Mouse (Mus musculus) neural tube, embryonic 15.5 days (tissue): ENCODE results near the gene Foxb1. TPM values are rescaled to one million over a fixed set of nuclear protein-coding genes. Genes with fewer than 3 reads are reported as not detected.

Experiments
- ATAC-seq: fragments of 200-750 bp; cut with Nextera tagmentation; 2 replicates; pipeline ENCODE4 v1.8.0; 2017; ENCODE audit warnings: mild to moderate bottlenecking, moderate TSS enrichment, moderate library complexity; ENCODE audit not compliant: low FRiP score
- H3K27ac ChIP-seq: fragments of 300-500 bp; sonication (generic); replicated peaks from 2 replicates; pipeline ENCODE4 v1.5.1; 2015; ENCODE audit warnings: mild to moderate bottlenecking, inconsistent platforms
- H3K27me3 ChIP-seq: fragments of 300-500 bp; sonication (generic); replicated peaks from 2 replicates; pipeline ENCODE4 v1.6.1; 2015; ENCODE audit warnings: inconsistent platforms
- H3K36me3 ChIP-seq: fragments of 300-500 bp; sonication (generic); 2 replicates; pipeline ENCODE4 v1.6.1; 2015; ENCODE audit warnings: inconsistent platforms
- H3K4me1 ChIP-seq: fragments of 300-500 bp; sonication (generic); 2 replicates; pipeline ENCODE4 v1.6.1; 2015; ENCODE audit warnings: inconsistent platforms
- H3K4me2 ChIP-seq: fragments of 300-500 bp; sonication (generic); 2 replicates; pipeline ENCODE4 v1.6.1; 2015; ENCODE audit warnings: inconsistent platforms, mild to moderate bottlenecking, moderate library complexity
- H3K4me3 ChIP-seq: fragments of 300-500 bp; sonication (generic); replicated peaks from 2 replicates; pipeline ENCODE4 v1.5.1; 2015; ENCODE audit warnings: mild to moderate bottlenecking, inconsistent platforms
- H3K9ac ChIP-seq: fragments of 300-500 bp; sonication (generic); replicated peaks from 2 replicates; pipeline ENCODE4 v1.6.1; 2015; ENCODE audit warnings: mild to moderate bottlenecking, inconsistent platforms
- H3K9me3 ChIP-seq: fragments of 300-500 bp; sonication (generic); replicated peaks from 2 replicates; pipeline ENCODE4 v1.6.1; 2016; ENCODE audit warnings: inconsistent platforms
- WGBS: fragments of 180-500 bp; shearing (Covaris S2); methylation state at CpG from one replicate; pipeline ENCODE4 v1.1.7; 2015; ENCODE audit warnings: mixed read lengths; 5-methylcytosine and 5-hydroxymethylcytosine counted together
- polyA plus RNA-seq: library from polyadenylated mRNA; unstranded; fragments of >200 nt; fragmentation: Nextera tagmentation; extraction: Ambion mirVana; gene quantifications from 2 replicates; pipeline ENCODE4 v1.2.1, GENCODE M21; 2015

Gene Foxb1
- polyA plus RNA-seq, 1 experiment from 2014 or later, result 7.4 TPM

DNA sequence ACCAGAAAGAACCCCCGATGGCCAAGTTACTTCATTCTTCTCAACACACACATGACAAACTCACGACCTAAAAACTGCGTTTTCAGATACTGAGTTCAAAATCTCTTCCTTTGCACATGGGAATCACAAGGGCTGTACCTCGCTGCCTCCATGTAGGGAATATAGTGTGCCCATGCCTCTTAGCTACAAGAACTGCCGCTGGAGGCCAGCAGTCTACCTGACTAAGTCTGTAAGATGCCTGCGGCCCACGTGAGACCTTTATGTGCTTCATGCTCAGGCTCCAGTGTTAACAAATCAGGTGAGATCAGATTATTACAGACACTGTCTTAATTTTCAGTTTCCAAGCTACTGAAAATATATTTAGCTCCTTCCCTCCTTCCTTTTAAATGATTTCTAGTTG is 4.7 kb downstream of the Foxb1 start:
- no peak for ATAC-seq

DNA sequence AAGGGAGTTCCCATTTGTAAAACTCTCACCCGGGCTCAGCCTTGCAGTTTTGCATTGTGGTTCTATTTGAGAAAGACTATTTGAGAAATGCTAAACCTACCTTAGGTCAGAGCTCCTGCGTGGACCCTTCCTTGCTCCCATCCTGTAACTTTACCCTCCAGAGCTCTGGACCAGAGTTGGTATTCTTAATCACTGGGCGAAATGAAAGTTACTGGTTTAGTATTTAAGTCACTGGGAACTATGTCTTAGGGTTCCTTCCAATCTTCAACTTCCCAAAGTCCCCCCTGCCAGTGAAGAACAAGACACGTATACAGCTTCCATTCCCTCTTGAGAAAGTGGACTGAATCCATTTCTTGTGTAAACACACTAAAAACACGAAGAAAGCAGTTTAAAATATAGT is 5.6 kb downstream of the Foxb1 start:
- no peak for ATAC-seq
- WGBS, result 16% methylated on average over 5 of the region's 5 CpGs
- no peaks in the 10 kb centered on the region for H3K36me3 ChIP-seq
- no peaks in the 10 kb centered on the region for H3K9me3 ChIP-seq
- no peak overlapping the region for H3K4me2 ChIP-seq
- no peak overlapping the region for H3K4me3 ChIP-seq
- H3K4me1 ChIP-seq, result peaks cover 12% of the 10 kb centered on the region
- H3K27me3 ChIP-seq, result peaks cover 57% of the 10 kb centered on the region
- no peak overlapping the region for H3K9ac ChIP-seq
- H3K27ac ChIP-seq, result peak overlapping the region; percentile 41

More for the DNA sequence above, 4.7 kb downstream of the Foxb1 start:
- 0 out of 2 replicates have a peak overlapping the region, but pooled peaks have one; percentile 20 for H3K27ac ChIP-seq
- H3K4me3 ChIP-seq, result no peak overlapping the region
- H3K9ac ChIP-seq, result no peak overlapping the region
- H3K36me3 ChIP-seq, result no peaks in the 10 kb centered on the region
- WGBS, result 21% methylated on average over 7 of the region's 7 CpGs
- H3K4me2 ChIP-seq, result peak overlapping the region; percentile 16; the same call in 1 of the 2 replicates
- H3K27me3 ChIP-seq, result peaks cover 66% of the 10 kb centered on the region
- H3K9me3 ChIP-seq, result no peaks in the 10 kb centered on the region
- H3K4me1 ChIP-seq, result peaks cover 21% of the 10 kb centered on the region

GRCm38 (mm10) chr9:69754712-69755111 is 6.0 kb downstream of the Foxb1 start:
- Histone ChIP-seq H3K36me3 (no peaks in the 10 kb centered on the region), H3K4me1 (peaks cover 8% of the 10 kb centered on the region), H3K4me3 (no peak overlapping the region), H3K9me3 (no peaks in the 10 kb centered on the region), H3K27me3 (peaks cover 53% of the 10 kb centered on the region), H3K27ac (peak overlapping the region; percentile 41; the same call in 1 of the 2 replicates), H3K4me2 (no peak overlapping the region), H3K9ac (no peak overlapping the region)
- no peak for ATAC-seq
- 1% methylated on average over 5 of the region's 5 CpGs for WGBS

- peaks cover 3% of the 10 kb centered on the region for H3K4me1 ChIP-seq
- H3K36me3 ChIP-seq, result no peaks in the 10 kb centered on the region
- H3K4me3 ChIP-seq, result no peak overlapping the region
- no peak overlapping the region for H3K27ac ChIP-seq
- peaks cover 48% of the 10 kb centered on the region for H3K27me3 ChIP-seq
- H3K9me3 ChIP-seq, result no peaks in the 10 kb centered on the region
- H3K9ac ChIP-seq, result no peak overlapping the region
- 8% methylated on average over 7 of the region's 7 CpGs for WGBS
- ATAC-seq, result no peak
- H3K4me2 ChIP-seq, result no peak overlapping the region
Observed at GRCm38 (mm10) chr9:69754291-69754690, 6.4 kb downstream of the Foxb1 start.

- WGBS, result 93% methylated on average over 1 of the region's 1 CpGs
- Histone ChIP-seq H3K9ac (no peak overlapping the region), H3K4me3 (no peak overlapping the region), H3K27ac (no peak overlapping the region), H3K36me3 (no peaks in the 10 kb centered on the region), H3K9me3 (no peaks in the 10 kb centered on the region), H3K4me2 (no peak overlapping the region), H3K4me1 (no peaks in the 10 kb centered on the region), H3K27me3 (0 out of 2 replicates have a peak, but pooled peaks cover 2% of the 10 kb centered on the region)
- ATAC-seq, result no peak
Observed at GRCm38 (mm10) chr9:69747971-69748370, 12.8 kb downstream of the Foxb1 start.

GRCm38 (mm10) chr9:69728736-69729135 is 32.0 kb downstream of the Foxb1 start:
- no peak overlapping the region for H3K4me2 ChIP-seq
- H3K27ac ChIP-seq, result no peak overlapping the region
- no peaks in the 10 kb centered on the region for H3K4me1 ChIP-seq
- ATAC-seq, result no peak
- H3K9ac ChIP-seq, result no peak overlapping the region
- H3K36me3 ChIP-seq, result no peaks in the 10 kb centered on the region
- no peaks in the 10 kb centered on the region for H3K9me3 ChIP-seq
- 33% methylated on average over 5 of the region's 5 CpGs for WGBS
- H3K4me3 ChIP-seq, result no peak overlapping the region
- no peaks in the 10 kb centered on the region for H3K27me3 ChIP-seq

DNA sequence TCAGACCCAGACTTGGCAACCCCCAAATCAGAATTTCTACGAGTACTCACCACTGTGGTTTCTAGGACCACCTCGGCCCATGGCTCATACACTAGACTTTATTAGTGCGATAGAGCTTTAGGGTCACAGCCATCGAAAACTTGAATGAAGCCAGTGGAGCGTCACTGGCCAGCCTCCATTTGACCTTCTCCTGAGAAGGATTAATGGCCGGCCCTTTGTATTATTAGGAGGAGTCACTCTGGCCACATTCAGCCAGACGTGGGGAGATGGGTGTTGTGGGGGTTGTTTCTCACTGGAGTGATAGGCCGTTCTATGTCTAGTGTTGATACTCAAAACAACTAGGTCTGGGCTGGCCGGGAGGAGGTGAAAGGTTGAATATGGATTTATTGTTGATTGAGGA is 42.3 kb downstream of the Foxb1 start:
- H3K36me3 ChIP-seq, result no peaks in the 10 kb centered on the region
- no peak overlapping the region for H3K4me2 ChIP-seq
- no peak for ATAC-seq
- H3K9me3 ChIP-seq, result no peaks in the 10 kb centered on the region
- no peak overlapping the region for H3K4me3 ChIP-seq
- H3K9ac ChIP-seq, result no peak overlapping the region
- H3K27ac ChIP-seq, result no peak overlapping the region
- WGBS, result 18% methylated on average over 9 of the region's 9 CpGs
- peaks cover 20% of the 10 kb centered on the region; the same call in 1 of the 2 replicates for H3K4me1 ChIP-seq
- H3K27me3 ChIP-seq, result 0 out of 2 replicates have a peak, but pooled peaks cover 2% of the 10 kb centered on the region

DNA sequence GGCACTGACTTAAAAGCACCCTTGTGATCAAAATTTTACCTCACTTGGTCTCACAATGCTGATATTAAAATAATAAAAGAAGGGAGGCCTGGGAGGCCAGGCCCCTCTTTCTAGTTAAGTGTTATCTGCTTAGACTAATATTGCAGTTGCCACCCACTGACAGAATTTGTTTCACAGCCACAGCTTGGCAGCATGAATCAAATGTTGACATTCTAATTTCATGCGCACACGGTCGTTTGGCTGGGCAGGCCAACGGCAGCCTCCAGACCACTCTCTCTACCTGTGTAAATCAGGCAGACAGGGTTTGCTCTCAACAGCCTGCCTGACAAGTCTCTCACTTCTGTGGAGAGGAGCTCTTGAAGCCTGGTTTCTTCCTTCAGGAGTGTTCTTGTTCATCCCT is 44.4 kb downstream of the Foxb1 start:
- no peak for ATAC-seq
- Histone ChIP-seq H3K27ac (no peak overlapping the region), H3K27me3 (0 out of 2 replicates have a peak, but pooled peaks cover 2% of the 10 kb centered on the region), H3K4me2 (no peak overlapping the region), H3K4me1 (peaks cover 20% of the 10 kb centered on the region; the same call in 1 of the 2 replicates), H3K9me3 (no peaks in the 10 kb centered on the region), H3K9ac (no peak overlapping the region), H3K36me3 (no peaks in the 10 kb centered on the region), H3K4me3 (no peak overlapping the region)
- WGBS, result 12% methylated on average over 4 of the region's 4 CpGs

DNA sequence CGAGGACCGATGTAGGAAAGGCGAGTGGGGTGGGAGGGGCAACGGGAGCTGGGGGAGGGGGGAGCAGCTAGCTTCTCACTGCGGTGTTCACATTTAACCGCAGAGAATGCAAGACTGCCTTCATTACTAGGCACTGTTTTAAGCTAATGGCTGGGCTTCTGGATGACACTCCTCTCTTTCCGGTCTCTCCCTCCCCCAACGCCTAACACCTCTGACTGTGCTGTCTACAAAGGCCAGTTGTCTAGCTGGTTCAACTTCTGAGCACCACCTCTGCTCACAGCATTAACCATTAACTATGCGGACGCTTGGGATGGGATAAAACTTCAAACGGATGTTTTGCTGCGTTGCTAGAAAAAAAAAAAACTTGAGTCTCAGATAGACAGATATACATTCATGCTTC is 45.3 kb downstream of the Foxb1 start:
- 0 out of 2 replicates have a peak, but pooled peaks cover 2% of the 10 kb centered on the region for H3K27me3 ChIP-seq
- H3K36me3 ChIP-seq, result no peaks in the 10 kb centered on the region
- H3K27ac ChIP-seq, result no peak overlapping the region
- H3K4me1 ChIP-seq, result peaks cover 20% of the 10 kb centered on the region; the same call in 1 of the 2 replicates
- 5% methylated on average over 12 of the region's 12 CpGs for WGBS
- no peak overlapping the region for H3K4me3 ChIP-seq
- 0 out of 2 replicates have a peak, but pooled peaks cover under 1% of the 10 kb centered on the region for H3K9me3 ChIP-seq
- no peak overlapping the region for H3K9ac ChIP-seq
- no peak for ATAC-seq
- 0 out of 2 replicates have a peak overlapping the region, but pooled peaks have one; percentile 11 for H3K4me2 ChIP-seq

DNA sequence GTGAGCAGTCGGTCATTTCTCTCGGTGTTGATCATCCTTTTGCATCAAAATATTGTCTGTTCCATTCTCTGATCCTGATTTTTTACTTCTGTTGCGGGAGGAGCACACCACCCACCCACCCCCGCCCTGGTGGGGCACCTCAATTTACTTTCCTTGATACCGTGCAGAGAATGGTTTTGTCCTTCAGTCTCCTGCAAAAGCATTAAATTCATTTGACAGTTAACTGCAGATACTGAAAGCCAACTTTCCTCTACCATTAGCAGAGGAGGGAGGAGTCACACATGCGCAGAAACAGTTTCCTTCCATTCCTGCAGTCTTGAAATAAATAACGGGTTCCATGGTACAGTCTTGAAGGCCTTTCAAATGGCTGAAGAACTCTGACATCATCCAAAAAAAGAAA is 46.4 kb downstream of the Foxb1 start:
- H3K4me2 ChIP-seq, result peak overlapping the region; percentile 17; the same call in 1 of the 2 replicates
- no peaks in the 10 kb centered on the region for H3K36me3 ChIP-seq
- no peak; the same call in 1 of the 2 replicates for ATAC-seq
- WGBS, result 12% methylated on average over 7 of the region's 7 CpGs
- no peak overlapping the region for H3K4me3 ChIP-seq
- no peak overlapping the region for H3K9ac ChIP-seq
- peak overlapping the region; percentile 64 for H3K27ac ChIP-seq
- 0 out of 2 replicates have a peak, but pooled peaks cover 3% of the 10 kb centered on the region for H3K9me3 ChIP-seq
- H3K27me3 ChIP-seq, result 0 out of 2 replicates have a peak, but pooled peaks cover 2% of the 10 kb centered on the region
- peaks cover 20% of the 10 kb centered on the region; the same call in 1 of the 2 replicates for H3K4me1 ChIP-seq

GRCm38 (mm10) chr9:69713577-69714327 is 47.0 kb downstream of the Foxb1 start:
- Histone ChIP-seq H3K27ac (peak overlapping the region; percentile 64), H3K27me3 (0 out of 2 replicates have a peak, but pooled peaks cover 2% of the 10 kb centered on the region), H3K9me3 (0 out of 2 replicates have a peak, but pooled peaks cover 3% of the 10 kb centered on the region), H3K4me2 (peak overlapping the region; percentile 17; the same call in 1 of the 2 replicates), H3K4me1 (peaks cover 20% of the 10 kb centered on the region; the same call in 1 of the 2 replicates), H3K4me3 (no peak overlapping the region), H3K9ac (no peak overlapping the region), H3K36me3 (no peaks in the 10 kb centered on the region)
- WGBS, result 14% methylated on average over 18 of the region's 18 CpGs
- ATAC-seq, result peak; percentile 57
